Mouse (Mus musculus) heart, embryonic 11.5 days (tissue): Measurements from ENCODE around the gene Cct2. TPM values are rescaled to one million over a fixed set of nuclear protein-coding genes. Genes with fewer than 3 reads are reported as not detected.

Source experiments
- ATAC-seq: fragments of 200-750 bp; cut with Nextera tagmentation; replicated peaks from 2 replicates; pipeline ENCODE4 v1.8.0; 2017; ENCODE audit warnings: moderate library complexity; ENCODE audit not compliant: insufficient number of reproducible peaks, low FRiP score, low TSS enrichment
- H3K27ac ChIP-seq: fragments of 300-500 bp; sonication (generic); 2 replicates; pipeline ENCODE4 v1.5.1; 2014; ENCODE audit warnings: mild to moderate bottlenecking, low read depth, low read length
- H3K27me3 ChIP-seq: fragments of 300-500 bp; sonication (generic); 2 replicates; pipeline ENCODE4 v1.6.1; 2014; ENCODE audit warnings: mild to moderate bottlenecking, low read length, mixed read lengths; ENCODE audit not compliant: control insufficient read depth, insufficient read depth
- H3K36me3 ChIP-seq: fragments of 300-500 bp; sonication (generic); 2 replicates; pipeline ENCODE4 v1.6.1; 2014; ENCODE audit warnings: mild to moderate bottlenecking, low read length, moderate library complexity, mixed read lengths; ENCODE audit not compliant: control insufficient read depth, insufficient read depth
- H3K4me1 ChIP-seq: fragments of 300-500 bp; sonication (generic); 2 replicates; pipeline ENCODE4 v1.6.1; 2014; ENCODE audit warnings: low read length; ENCODE audit not compliant: control insufficient read depth, insufficient read depth
- H3K4me2 ChIP-seq: fragments of 300-500 bp; sonication (generic); 2 replicates; pipeline ENCODE4 v1.6.1; 2014; ENCODE audit warnings: mild to moderate bottlenecking, moderate library complexity
- H3K4me3 ChIP-seq: fragments of 300-500 bp; sonication (generic); 2 replicates; pipeline ENCODE4 v1.5.1; 2014; ENCODE audit warnings: low read depth, low read length
- H3K9ac ChIP-seq: fragments of 300-500 bp; sonication (generic); 2 replicates; pipeline ENCODE4 v1.6.1; 2014; ENCODE audit warnings: mild to moderate bottlenecking, low read depth, low read length, moderate library complexity
- H3K9me3 ChIP-seq: fragments of 300-500 bp; sonication (generic); replicated peaks from 2 replicates; pipeline ENCODE4 v1.6.1; 2016; ENCODE audit warnings: low read length; ENCODE audit not compliant: control insufficient read depth
- WGBS: fragments of 180-500 bp; shearing (Covaris S2); extraction: QIAGEN DNeasy Blood & Tissue Kit; methylation state at CpG from one replicate; pipeline ENCODE4 v1.1.7; 2014; ENCODE audit not compliant: insufficient replicate concordance; 5-methylcytosine and 5-hydroxymethylcytosine counted together
- polyA plus RNA-seq: library from polyadenylated mRNA; unstranded; fragments of >200 nt; fragmentation: Nextera tagmentation; extraction: Ambion mirVana; gene quantifications from 2 replicates; pipeline ENCODE4 v1.2.1, GENCODE M21; 2014

Gene Cct2
- 211 and 221 TPM in 2 replicates for polyA plus RNA-seq

DNA sequence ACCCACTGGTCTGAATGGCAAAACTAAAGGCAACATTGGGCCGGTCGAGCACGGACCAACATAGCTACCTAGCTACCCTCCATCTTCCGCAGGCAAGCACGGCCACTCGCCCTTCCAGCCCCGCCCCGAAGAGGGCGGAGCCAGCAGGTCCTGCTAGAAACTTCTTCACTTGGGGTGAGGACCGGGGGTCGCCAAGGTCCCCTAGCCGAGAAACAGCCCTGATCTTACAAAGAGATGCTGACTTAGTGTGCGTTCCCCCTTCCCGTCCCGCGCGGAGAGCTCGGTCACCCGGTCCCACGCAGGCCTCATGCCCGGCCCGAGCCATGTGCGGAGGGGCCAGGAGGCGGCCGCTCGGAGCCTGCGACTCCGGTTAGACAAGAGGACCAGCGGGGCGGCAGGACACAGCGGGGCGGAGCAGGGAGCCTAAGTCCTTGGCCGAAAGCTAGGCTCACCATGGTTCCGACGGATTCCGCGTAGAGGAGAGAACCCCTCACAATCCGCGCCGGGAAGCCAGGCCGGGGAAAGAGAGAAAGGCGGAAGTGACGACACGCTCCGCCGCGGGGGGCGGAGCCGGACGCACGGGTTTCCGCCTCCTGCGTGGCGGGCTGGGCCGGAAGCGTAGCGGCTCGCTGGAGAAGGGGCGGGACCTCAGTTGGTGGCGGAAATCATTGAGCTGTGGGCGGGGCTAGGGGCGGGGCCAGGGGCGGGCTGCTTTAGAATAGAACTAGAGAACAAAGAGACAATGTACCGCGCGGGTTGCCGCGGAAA, at the start of gene Cct2:
Gene Cct2 (minus strand): TSS at position 561 of the 768 bp plus-strand sequence.
- WGBS: under 1% methylated on average over 68 of the region's 68 CpGs

DNA sequence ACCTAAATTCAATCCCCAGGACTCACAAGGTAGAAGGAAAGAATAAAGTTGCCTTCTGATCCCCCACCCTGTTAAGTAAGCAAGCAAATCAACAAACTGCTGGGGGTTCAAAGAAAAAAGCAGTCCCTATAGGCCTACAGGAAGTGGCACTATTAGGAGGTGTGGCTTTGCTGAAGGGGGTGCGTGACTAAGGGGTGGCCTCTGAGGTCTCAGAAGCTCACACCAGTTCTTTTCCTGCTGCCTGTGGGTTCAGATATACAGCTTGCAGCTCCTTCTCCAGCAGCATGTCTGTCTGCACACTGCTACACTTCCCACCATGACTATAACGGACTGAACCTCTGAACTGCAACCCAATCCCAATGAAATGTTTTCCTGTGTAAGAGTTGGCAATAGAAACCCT, 48.9 kb upstream of the Cct2 start:
- peak; percentile 76; the same call in 1 of the 2 replicates for ATAC-seq
- Histone ChIP-seq H3K36me3 (no peaks in the 10 kb centered on the region), H3K9ac (no peak overlapping the region), H3K27ac (peak overlapping the region; percentile 54), H3K4me3 (no peak overlapping the region), H3K27me3 (no peaks in the 10 kb centered on the region), H3K9me3 (no peaks in the 10 kb centered on the region), H3K4me1 (peaks cover 45% of the 10 kb centered on the region), H3K4me2 (no peak overlapping the region; the same call in 1 of the 2 replicates)
- WGBS: 40% methylated on average over 2 of the region's 2 CpGs

More for the DNA sequence above, at the start of gene Cct2:
- ATAC-seq: peak; percentile 94
- peaks cover 11% of the 10 kb centered on the region for H3K4me1 ChIP-seq
- H3K36me3 ChIP-seq: peaks cover 26% of the 10 kb centered on the region
- peak within 1 kb of the TSS; percentile 94 for H3K4me3 ChIP-seq
- peak within 1 kb of the TSS; percentile 84 for H3K27ac ChIP-seq
- peak within 1 kb of the TSS; percentile 93 for H3K9ac ChIP-seq
- H3K4me2 ChIP-seq: peak within 1 kb of the TSS; percentile 97
- no peaks in the 10 kb centered on the region for H3K27me3 ChIP-seq
- no peaks in the 10 kb centered on the region for H3K9me3 ChIP-seq

DNA sequence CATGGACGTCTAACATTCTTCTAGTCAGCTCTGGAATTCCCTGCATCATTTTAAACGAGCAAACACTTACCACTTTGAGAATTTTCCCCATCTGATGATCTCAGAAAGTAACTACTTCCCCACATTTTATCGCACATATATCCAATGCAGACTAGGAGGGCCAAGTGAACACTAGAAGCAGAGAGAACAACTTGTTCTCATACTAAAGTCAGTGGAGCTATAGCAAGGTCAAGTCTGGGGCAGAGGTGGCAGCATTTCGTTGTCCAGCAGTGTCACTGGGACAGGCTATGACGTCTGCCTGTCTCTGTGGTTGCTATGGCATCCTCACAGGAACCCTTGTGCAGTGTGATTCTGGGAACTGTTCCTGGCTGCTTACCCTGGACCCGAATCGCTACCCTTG, 47.8 kb upstream of the Cct2 start:
- H3K9me3 ChIP-seq: no peaks in the 10 kb centered on the region
- no peak overlapping the region for H3K9ac ChIP-seq
- H3K4me2 ChIP-seq: no peak overlapping the region
- H3K27me3 ChIP-seq: no peaks in the 10 kb centered on the region
- no peaks in the 10 kb centered on the region for H3K36me3 ChIP-seq
- peak overlapping the region; percentile 58 for H3K27ac ChIP-seq
- WGBS: 58% methylated on average over 7 of the region's 7 CpGs
- peaks cover 44% of the 10 kb centered on the region for H3K4me1 ChIP-seq
- no peak for ATAC-seq
- no peak overlapping the region for H3K4me3 ChIP-seq

DNA sequence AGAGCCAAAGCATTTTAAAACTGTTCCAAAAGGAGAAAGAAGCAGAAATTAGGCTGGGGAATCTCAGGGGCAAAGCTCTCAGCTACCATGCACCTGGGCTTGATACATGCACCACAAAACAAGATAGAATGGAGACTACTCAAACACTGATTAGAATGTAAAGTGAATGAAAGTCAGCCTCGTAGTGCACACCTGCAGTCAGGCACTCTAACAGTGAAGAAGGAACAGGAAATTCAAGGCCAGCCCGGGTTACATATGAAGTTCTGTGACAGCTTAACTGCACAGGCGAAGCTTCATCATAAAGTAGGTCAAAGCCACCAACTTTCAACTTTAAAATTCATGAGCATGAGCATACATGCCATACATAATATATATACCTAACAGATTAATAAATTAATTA, 46.7 kb upstream of the Cct2 start:
- no peaks in the 10 kb centered on the region for H3K36me3 ChIP-seq
- 64% methylated on average over 3 of the region's 3 CpGs for WGBS
- H3K27ac ChIP-seq: no peak overlapping the region
- peaks cover 46% of the 10 kb centered on the region for H3K4me1 ChIP-seq
- H3K9ac ChIP-seq: no peak overlapping the region
- H3K4me2 ChIP-seq: no peak overlapping the region
- no peak overlapping the region for H3K4me3 ChIP-seq
- H3K27me3 ChIP-seq: no peaks in the 10 kb centered on the region
- ATAC-seq: no peak
- H3K9me3 ChIP-seq: no peaks in the 10 kb centered on the region

DNA sequence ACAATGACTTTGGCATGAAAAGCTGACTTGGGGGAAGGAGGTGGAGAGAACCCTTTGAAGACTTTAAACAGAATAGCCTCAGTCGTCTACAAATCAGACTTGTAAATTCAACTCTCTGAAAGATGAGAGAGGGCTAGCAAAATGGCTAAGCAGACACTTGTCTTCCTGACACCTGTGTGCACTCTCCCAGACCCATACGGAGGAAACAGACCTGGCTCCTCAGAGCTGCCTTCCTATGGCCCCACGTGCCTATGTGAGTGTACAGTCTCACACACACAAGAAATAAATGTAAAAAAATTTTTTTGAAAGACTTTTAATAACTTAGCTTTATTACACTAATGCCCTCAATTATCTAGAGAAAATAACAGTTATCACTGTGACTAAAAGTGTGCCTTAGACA, 43.1 kb upstream of the Cct2 start:
- no peak overlapping the region for H3K4me3 ChIP-seq
- no peaks in the 10 kb centered on the region for H3K9me3 ChIP-seq
- peak overlapping the region; percentile 25 for H3K4me2 ChIP-seq
- no peaks in the 10 kb centered on the region for H3K36me3 ChIP-seq
- peak overlapping the region; percentile 84 for H3K27ac ChIP-seq
- H3K27me3 ChIP-seq: no peaks in the 10 kb centered on the region
- no peak overlapping the region for H3K9ac ChIP-seq
- no peak for ATAC-seq
- WGBS: 7% methylated on average over 3 of the region's 3 CpGs
- peaks cover 50% of the 10 kb centered on the region for H3K4me1 ChIP-seq

DNA sequence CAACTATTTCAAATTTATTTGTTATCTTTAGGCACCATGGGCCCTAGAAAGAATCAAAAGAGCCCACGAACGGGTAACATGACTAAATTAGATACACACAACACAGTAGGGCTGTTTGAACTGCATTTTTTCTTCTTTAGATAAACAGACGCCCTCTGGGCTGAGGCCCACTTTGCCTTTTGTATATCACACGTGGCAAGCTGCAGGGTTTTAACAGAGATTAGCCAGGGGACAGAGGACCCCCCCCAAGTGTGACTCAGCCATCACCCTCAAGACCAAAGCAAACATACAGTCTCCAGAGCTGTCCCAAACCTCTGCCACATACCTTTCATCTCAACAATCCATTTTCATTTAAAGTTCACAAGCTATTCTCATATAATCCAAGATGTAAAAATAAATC, 42.6 kb upstream of the Cct2 start:
- Histone ChIP-seq H3K27ac (peak overlapping the region; percentile 84), H3K4me1 (peaks cover 45% of the 10 kb centered on the region)

GRCm38 (mm10) chr10:117105015-117105414, 41.4 kb upstream of the Cct2 start:
- Histone ChIP-seq H3K4me2 (peak overlapping the region; percentile 52), H3K36me3 (no peaks in the 10 kb centered on the region), H3K4me1 (peaks cover 44% of the 10 kb centered on the region), H3K9me3 (no peaks in the 10 kb centered on the region), H3K9ac (peak overlapping the region; percentile 52), H3K27ac (peak overlapping the region; percentile 84), H3K4me3 (no peak overlapping the region), H3K27me3 (no peaks in the 10 kb centered on the region)
- ATAC-seq: 0 out of 2 replicates have a peak, but pooled peaks have one; percentile 11
- WGBS: 43% methylated on average over 4 of the region's 4 CpGs

More for the DNA sequence above, 42.6 kb upstream of the Cct2 start:
- Histone ChIP-seq H3K27me3 (no peaks in the 10 kb centered on the region), H3K4me3 (no peak overlapping the region), H3K9ac (no peak overlapping the region), H3K4me2 (peak overlapping the region; percentile 25), H3K36me3 (no peaks in the 10 kb centered on the region), H3K9me3 (no peaks in the 10 kb centered on the region)
- ATAC-seq: peak; percentile 88
- 2% methylated on average over 4 of the region's 4 CpGs for WGBS

DNA sequence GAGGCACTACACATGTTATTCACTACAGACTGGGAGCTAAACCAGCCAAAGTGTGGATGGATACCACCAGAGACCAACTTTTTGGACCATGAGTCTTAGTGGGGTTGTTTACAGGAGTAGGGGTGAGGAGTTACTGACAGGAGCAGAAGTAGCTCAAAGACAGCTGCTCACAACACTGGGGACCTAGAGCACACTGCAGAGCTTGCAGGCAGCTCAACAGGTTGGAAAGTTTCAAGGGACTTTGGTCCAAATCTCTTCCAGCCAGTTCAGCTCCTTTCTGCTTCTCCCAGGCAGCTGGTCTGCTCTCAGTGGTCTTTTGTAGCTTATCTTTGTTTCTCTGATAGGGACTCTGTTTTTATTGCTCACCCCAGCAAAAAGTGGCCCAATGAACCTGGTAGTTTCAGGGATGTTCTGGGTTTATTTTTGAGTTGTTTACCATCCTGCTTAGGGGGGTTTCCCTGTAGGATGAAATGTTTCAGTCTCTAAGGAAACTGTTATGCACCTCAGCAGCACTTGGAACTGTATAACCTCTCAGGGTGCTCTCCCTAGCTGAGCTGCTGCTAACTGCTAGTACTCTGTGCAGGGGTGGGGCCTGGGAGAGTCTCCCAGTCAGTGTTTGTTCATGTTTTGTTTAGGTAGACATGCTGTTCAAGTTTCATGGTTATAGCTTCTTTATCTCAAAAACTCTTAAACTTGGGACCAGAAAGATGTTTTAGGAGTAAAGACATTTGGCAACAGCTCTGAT, 40.4 kb upstream of the Cct2 start:
- Histone ChIP-seq H3K4me3 (no peak overlapping the region), H3K36me3 (no peaks in the 10 kb centered on the region), H3K4me2 (peak overlapping the region; percentile 18), H3K27me3 (no peaks in the 10 kb centered on the region), H3K27ac (peak overlapping the region; percentile 84), H3K9ac (no peak overlapping the region), H3K9me3 (no peaks in the 10 kb centered on the region), H3K4me1 (peaks cover 43% of the 10 kb centered on the region)
- ATAC-seq: no peak; the same call in 1 of the 2 replicates
